29 mouse cellular contexts compared by ENCODE assay signal in the genomic region with DNA sequence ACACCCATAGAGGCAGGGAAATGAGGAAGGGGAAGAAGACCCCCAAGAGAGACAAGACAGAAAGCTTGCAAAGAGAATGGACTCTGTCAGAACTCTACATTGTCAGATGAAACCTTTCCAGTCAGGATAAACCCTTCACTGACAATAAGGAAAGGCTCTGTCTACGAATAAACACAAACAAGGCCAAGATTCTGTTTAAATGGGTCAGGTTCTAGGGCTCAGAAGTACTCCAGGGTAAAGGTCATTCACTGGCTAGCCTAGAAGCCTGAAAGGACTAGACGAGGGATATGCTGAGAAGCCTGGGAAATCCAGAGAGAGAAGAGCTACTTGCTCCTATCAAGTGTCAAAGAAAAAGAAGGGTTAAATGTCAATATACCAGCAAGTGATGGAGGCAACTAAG.
DNase-seq lines count a peak whose midpoint lies in the region; ATAC-seq and TF ChIP-seq lines count a peak whose summit lies in the region.
"Had no signal": no experiment of that assay in that cellular context is flagged by ENCODE, and none has a peak within 500 bp of the region (broad histone marks: within the 10 kb centered on the region; RNA-seq: fewer than 3 reads in every experiment).

No protein-coding gene starts in this region.

- no peak for TF ChIP-seq CTCF in liver, adult 2 months (IDR thresholded peaks at IDR 0.05; ENCODE audit: low read depth, low read length)

- H3K4me2 ChIP-seq in kidney, embryonic 16.5 days (replicated peaks; ENCODE audit: low read depth, low read length) = no peak overlapping the region
- no peak overlapping the region for H3K4me2 ChIP-seq in kidney, embryonic 15.5 days
- H3K4me2 ChIP-seq: embryonic facial prominence, embryonic 13.5 days; embryonic facial prominence, embryonic 15.5 days; forebrain, embryonic 12.5 days had no signal

- WGBS in kidney, embryonic 16.5 days = 56% methylated on average over 2 of the region's 2 CpGs
- WGBS in kidney, embryonic 15.5 days = 54% methylated on average over 2 of the region's 2 CpGs
- 75% methylated on average over 2 of the region's 2 CpGs for WGBS in liver, adult 2 months

- H3K79me2 ChIP-seq in liver, adult 2 months (ENCODE audit: control insufficient read depth, insufficient read depth, low read length) = no peaks in the 10 kb centered on the region

- no peak for ATAC-seq in kidney, embryonic 16.5 days (ENCODE audit: low FRiP score, low TSS enrichment)
- no peak for ATAC-seq in kidney, embryonic 15.5 days (replicated peaks; ENCODE audit: low FRiP score)
- ATAC-seq: activated CD4-positive, CD25-positive, alpha-beta regulatory T cell, adult 4 months; CD4-positive, CD25-positive, alpha-beta regulatory T cell, adult 4 months; forebrain, embryonic 14.5 days; Patski had no signal

- TF ChIP-seq POLR2A in liver, adult 2 months (IDR thresholded peaks at IDR 0.05; ENCODE audit: extremely low read depth, insufficient read depth, low read length) = no peak

- H3K9me3 ChIP-seq in kidney, embryonic 16.5 days (ENCODE audit: low read length) = no peaks in the 10 kb centered on the region
- no peaks in the 10 kb centered on the region for H3K9me3 ChIP-seq in kidney, embryonic 15.5 days (replicated peaks)
- H3K9me3 ChIP-seq: embryonic facial prominence, embryonic 13.5 days; embryonic facial prominence, embryonic 15.5 days; forebrain, embryonic 10.5 days; forebrain, embryonic 12.5 days; G1E had no signal

- H3K4me3 ChIP-seq in kidney, embryonic 16.5 days (ENCODE audit: low read length) = no peak overlapping the region
- no peak overlapping the region for H3K4me3 ChIP-seq in kidney, embryonic 15.5 days (replicated peaks)
- no peak overlapping the region for H3K4me3 ChIP-seq in liver, adult 2 months (ENCODE audit: insufficient read depth, low read depth, low read length)
- H3K4me3 ChIP-seq: embryonic facial prominence, embryonic 13.5 days; embryonic facial prominence, embryonic 15.5 days; erythroblast, embryonic 14.5 days; forebrain, embryonic 10.5 days; forebrain, embryonic 12.5 days had no signal

- no peak overlapping the region for H3K9ac ChIP-seq in kidney, embryonic 16.5 days (replicated peaks; ENCODE audit: low read length)
- no peak overlapping the region for H3K9ac ChIP-seq in kidney, embryonic 15.5 days
- H3K9ac ChIP-seq in liver, adult 2 months (ENCODE audit: low read depth, low read length) = no peak overlapping the region
- H3K9ac ChIP-seq: embryonic facial prominence, embryonic 13.5 days; embryonic facial prominence, embryonic 15.5 days; forebrain, embryonic 12.5 days had no signal

- DNase-seq in kidney, adult 11 months = peak; percentile 17
- DNase-seq in kidney, adult 8-10 months = peak; percentile 10 to 45
- DNase-seq in liver, adult 2 months (ENCODE audit: extremely low read depth, low read depth, low spot score) = peak; percentile 8
- DNase-seq in liver (no peak), adipocyte (ENCODE audit: low spot score) (peak; percentile 8)
- DNase-seq: adrenal gland, adult 2 months; adrenal gland, postnatal 10 days; adrenal gland, postnatal 25 days; B cell, adult 2 months; cerebellum, adult 11 months; cerebellum, adult 18-20 months; cerebellum, adult 8-10 months; cerebellum, adult 9-11 months; cerebellum, postnatal 14 days; cerebellum, postnatal 36 days; embryo, embryonic 11 days had no signal

- H3K4me1 ChIP-seq in kidney, embryonic 16.5 days (ENCODE audit: insufficient read depth, low read length) = no peaks in the 10 kb centered on the region
- H3K4me1 ChIP-seq in kidney, embryonic 15.5 days = peaks cover 6% of the 10 kb centered on the region; the same call in 1 of the 2 replicates
- H3K4me1 ChIP-seq in liver, adult 2 months (ENCODE audit: control insufficient read depth, insufficient read depth, low read length) = peaks cover 2% of the 10 kb centered on the region

- H3K27ac ChIP-seq in kidney, embryonic 16.5 days (ENCODE audit: low read length) = no peak overlapping the region
- H3K27ac ChIP-seq in kidney, embryonic 15.5 days = no peak overlapping the region
- no peak overlapping the region for H3K27ac ChIP-seq in liver, adult 2 months (replicated peaks; ENCODE audit: insufficient read depth, low read depth, low read length)
- H3K27ac ChIP-seq: embryonic facial prominence, embryonic 13.5 days; embryonic facial prominence, embryonic 15.5 days; forebrain, embryonic 10.5 days; forebrain, embryonic 12.5 days had no signal

- H3K36me3 ChIP-seq in kidney, embryonic 16.5 days (ENCODE audit: insufficient read depth, low read length) = no peaks in the 10 kb centered on the region
- no peaks in the 10 kb centered on the region for H3K36me3 ChIP-seq in kidney, embryonic 15.5 days
- no peaks in the 10 kb centered on the region for H3K36me3 ChIP-seq in liver, adult 2 months (ENCODE audit: control insufficient read depth, insufficient read depth, low read length)
- H3K36me3 ChIP-seq: embryonic facial prominence, embryonic 13.5 days; embryonic facial prominence, embryonic 15.5 days; forebrain, embryonic 10.5 days; forebrain, embryonic 12.5 days had no signal

- no peaks in the 10 kb centered on the region for H3K27me3 ChIP-seq in kidney, embryonic 16.5 days (ENCODE audit: insufficient read depth, low read length)
- no peaks in the 10 kb centered on the region for H3K27me3 ChIP-seq in kidney, embryonic 15.5 days
- no peaks in the 10 kb centered on the region for H3K27me3 ChIP-seq in liver, adult 2 months (ENCODE audit: control insufficient read depth, insufficient read depth, low read length)
- H3K27me3 ChIP-seq: CH12.LX; embryonic facial prominence, embryonic 13.5 days; embryonic facial prominence, embryonic 15.5 days; forebrain, embryonic 12.5 days; Patski had no signal
